Mouse (Mus musculus) C2C12 (cell line): ENCODE results near the gene Cps1. TPM values are rescaled to one million over a fixed set of nuclear protein-coding genes. Genes with fewer than 3 reads are reported as not detected.

Experiments used
- H3K27me3 ChIP-seq: one replicate; pipeline ENCODE4 v1.6.1; 2011; ENCODE audit not compliant: control insufficient read depth, insufficient read depth, insufficient read length
- H3K36me3 ChIP-seq: one replicate; pipeline ENCODE4 v1.6.1; 2011; ENCODE audit not compliant: control insufficient read depth, insufficient read depth
- H3K4me3 ChIP-seq: one replicate; pipeline ENCODE4 v1.5.1; 2011; ENCODE audit warnings: mild to moderate bottlenecking, control low read depth; ENCODE audit not compliant: poor library complexity, insufficient read depth, severe bottlenecking
- H3K79me2 ChIP-seq: one replicate; pipeline ENCODE4 v1.6.1; 2011; ENCODE audit not compliant: control insufficient read depth, insufficient read depth
- H3K79me3 ChIP-seq: one replicate; pipeline ENCODE4 v1.6.1; 2011; ENCODE audit warnings: low read depth, control low read depth
- H3ac ChIP-seq: one replicate; pipeline ENCODE3; 2011; ENCODE audit warnings: low read depth; ENCODE audit not compliant: control insufficient read depth, insufficient read length
- CEBPB ChIP-seq: IDR thresholded peaks from one replicate; pipeline ENCODE4 v1.6.1; 2011; ENCODE audit warnings: low read depth, mild to moderate bottlenecking, control low read depth, moderate library complexity
- CTCF ChIP-seq: IDR thresholded peaks from one replicate; pipeline ENCODE4 v1.5.1; 2011; ENCODE audit not compliant: control insufficient read depth, insufficient read depth, insufficient read length
- FOSL1 ChIP-seq: IDR thresholded peaks from one replicate; pipeline ENCODE4 v1.8.0; 2011; ENCODE audit warnings: mild to moderate bottlenecking, low read length; ENCODE audit not compliant: poor library complexity, insufficient read depth, severe bottlenecking
- MAX ChIP-seq: IDR thresholded peaks from one replicate; pipeline ENCODE4 v1.6.1; 2011; ENCODE audit warnings: mild to moderate bottlenecking, control low read depth
- MYOD1 ChIP-seq: IDR thresholded peaks from one replicate; pipeline ENCODE4 v1.6.1; 2011; ENCODE audit warnings: low read depth; ENCODE audit not compliant: control insufficient read depth, insufficient read length
- MYOG ChIP-seq: IDR thresholded peaks from one replicate; pipeline ENCODE4 v1.6.1; 2011; ENCODE audit not compliant: control insufficient read depth, insufficient read length; ENCODE audit errors: extremely low read depth
- USF1 ChIP-seq: IDR thresholded peaks from one replicate; pipeline ENCODE4 v1.6.1; 2011; ENCODE audit warnings: low read depth, mild to moderate bottlenecking, control low read depth, moderate library complexity
- long read RNA-seq, 2 experiments: library from polyadenylated mRNA; unstranded; transcript quantifications; one replicate each; pipeline ENCODE4 v2.0.0; 2019 to 2020
- polyA plus RNA-seq: library from polyadenylated mRNA; unstranded; fragments of >200 nt; fragmentation: generic; extraction: Trizol; gene quantifications from one replicate; pipeline ENCODE4 v1.2.1, GENCODE M21; 2012; ENCODE audit warnings: missing spikeins

Cps1 gene
- polyA plus RNA-seq, result 0.01 TPM
- long read RNA-seq, experiment 1, result 0 reads
- long read RNA-seq, experiment 2, result 0 reads

DNA sequence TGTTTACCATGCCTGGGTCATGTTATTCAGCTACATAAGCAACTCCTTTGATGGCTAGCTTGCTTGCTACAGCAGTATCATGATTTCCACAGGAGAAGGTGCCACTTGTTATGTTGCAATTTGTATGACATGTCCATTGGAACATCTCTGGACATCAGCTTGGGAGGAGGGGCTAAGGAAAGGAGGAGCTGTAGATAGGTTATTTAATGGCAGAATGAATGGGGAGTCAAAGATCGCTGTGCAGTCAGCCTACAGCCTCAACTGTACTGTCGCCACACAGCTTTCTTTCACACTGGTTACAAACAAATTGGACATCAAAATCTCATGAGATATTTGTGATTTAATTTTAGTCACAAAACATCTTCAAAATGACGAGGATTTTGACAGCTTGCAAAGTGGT is at the start of gene Cps1:
Gene Cps1, plus strand, starts transcription at position 230 of the 400 bp plus-strand sequence.
- H3K79me3 ChIP-seq, result no peaks in the 10 kb centered on the region
- no peak within 1 kb of the TSS for H3ac ChIP-seq
- no peak within 1 kb of the TSS for H3K4me3 ChIP-seq
- no peaks in the 10 kb centered on the region for H3K36me3 ChIP-seq
- H3K27me3 ChIP-seq, result no peaks in the 10 kb centered on the region
- TF ChIP-seq FOSL1, result no peak
- no peak for TF ChIP-seq MAX
- no peak for TF ChIP-seq CTCF
- TF ChIP-seq USF1, result no peak
- TF ChIP-seq MYOG, result no peak
- H3K79me2 ChIP-seq, result no peaks in the 10 kb centered on the region

DNA sequence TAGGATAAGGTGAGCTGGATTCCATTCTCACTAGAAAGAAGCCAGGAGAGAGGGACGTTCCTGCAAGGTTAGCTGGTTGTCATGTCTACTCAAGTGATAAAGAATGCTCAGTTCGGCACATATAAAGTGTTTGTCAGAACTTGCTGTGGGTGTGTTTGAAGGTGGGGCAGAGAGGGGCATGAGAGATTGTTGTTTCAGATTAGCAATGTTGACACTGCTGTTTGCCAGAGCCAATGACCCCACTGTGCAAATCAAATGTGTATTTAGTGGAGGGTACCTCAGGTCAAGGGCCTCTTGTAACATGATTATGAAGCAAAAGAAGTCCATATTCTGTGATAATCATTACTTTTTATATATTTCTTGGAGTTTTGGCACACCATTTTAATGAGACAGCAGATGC is 45.1 kb upstream of the Cps1 start:
- H3K4me3 ChIP-seq, result no peak overlapping the region
- no peak overlapping the region for H3ac ChIP-seq
- H3K79me3 ChIP-seq, result no peaks in the 10 kb centered on the region
- H3K79me2 ChIP-seq, result no peaks in the 10 kb centered on the region
- no peak for TF ChIP-seq USF1
- TF ChIP-seq MYOG, result no peak
- TF ChIP-seq MAX, result no peak
- no peak for TF ChIP-seq CTCF
- no peak for TF ChIP-seq FOSL1
- TF ChIP-seq MYOD1, result no peak
- TF ChIP-seq CEBPB, result no peak
- H3K36me3 ChIP-seq, result no peaks in the 10 kb centered on the region
- no peaks in the 10 kb centered on the region for H3K27me3 ChIP-seq

DNA sequence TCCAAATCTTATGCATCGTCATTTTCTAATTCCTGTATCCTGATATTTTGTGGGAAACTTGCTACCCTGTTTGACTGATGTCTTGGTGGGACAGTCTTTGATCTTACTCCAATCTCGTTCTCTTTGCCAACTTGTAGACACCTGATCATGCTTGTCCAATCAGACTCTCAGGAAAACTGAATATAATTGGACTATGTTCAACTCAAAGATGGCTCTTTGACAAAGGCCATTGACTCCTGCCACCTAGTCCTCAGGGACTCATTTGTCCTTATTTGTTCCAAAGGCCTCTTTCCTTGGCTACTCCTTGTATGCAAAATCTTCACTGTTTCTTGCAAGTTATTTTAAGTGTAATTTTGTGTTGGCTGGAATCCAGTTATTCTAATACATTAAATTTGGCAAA is 44.2 kb upstream of the Cps1 start:
- TF ChIP-seq MYOG (no peak), MAX (no peak), FOSL1 (no peak), USF1 (no peak), CEBPB (no peak), MYOD1 (no peak), CTCF (no peak)
- Histone ChIP-seq H3K79me3 (no peaks in the 10 kb centered on the region), H3K79me2 (no peaks in the 10 kb centered on the region), H3K27me3 (no peaks in the 10 kb centered on the region), H3ac (no peak overlapping the region), H3K4me3 (no peak overlapping the region), H3K36me3 (no peaks in the 10 kb centered on the region)

DNA sequence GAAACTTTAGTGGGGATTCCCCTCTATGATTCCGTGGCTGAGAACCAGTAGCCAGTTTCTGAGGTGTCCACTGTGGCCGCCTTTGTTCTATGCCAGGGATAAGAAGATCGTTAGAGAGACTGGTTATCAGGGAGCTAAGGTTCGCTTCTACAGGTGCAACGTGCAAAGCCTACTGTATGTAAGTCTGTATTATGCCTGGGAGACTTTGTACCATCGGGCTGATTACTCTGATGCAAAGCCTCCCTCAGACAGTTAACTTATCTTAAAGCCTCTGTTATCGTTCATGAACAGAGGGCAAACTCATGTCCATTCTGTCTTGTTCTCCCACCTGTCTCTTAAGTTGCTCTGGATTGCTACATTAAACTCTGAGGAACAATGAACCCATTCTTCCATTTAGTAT is 43.7 kb upstream of the Cps1 start:
- Histone ChIP-seq H3ac (no peak overlapping the region), H3K36me3 (no peaks in the 10 kb centered on the region), H3K79me3 (no peaks in the 10 kb centered on the region), H3K27me3 (no peaks in the 10 kb centered on the region), H3K4me3 (no peak overlapping the region), H3K79me2 (no peaks in the 10 kb centered on the region)
- no peak for TF ChIP-seq FOSL1

DNA sequence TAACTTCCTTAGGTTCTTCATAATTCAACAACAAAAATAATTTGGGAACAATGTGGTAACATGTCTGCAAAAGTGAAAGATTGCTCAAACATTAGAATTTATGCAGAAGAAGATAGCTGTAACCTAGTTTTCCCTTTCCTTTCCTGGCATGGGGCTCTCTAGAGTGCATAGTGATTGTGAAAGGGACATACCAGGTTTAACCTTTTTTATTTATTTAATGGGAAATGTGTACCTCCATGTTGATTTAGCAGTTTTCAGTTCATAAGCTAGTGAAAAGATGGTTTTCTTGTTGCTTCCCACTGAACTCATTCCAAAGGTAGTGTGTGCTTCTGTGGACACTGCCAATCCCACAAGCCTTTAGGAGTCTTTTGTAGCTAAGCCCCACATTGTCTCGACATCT is 30.4 kb upstream of the Cps1 start:
- Histone ChIP-seq H3K4me3 (no peak overlapping the region), H3K27me3 (no peaks in the 10 kb centered on the region), H3K79me3 (no peaks in the 10 kb centered on the region), H3K79me2 (no peaks in the 10 kb centered on the region), H3K36me3 (no peaks in the 10 kb centered on the region), H3ac (no peak overlapping the region)
- TF ChIP-seq USF1 (no peak), MYOD1 (no peak), CTCF (no peak), CEBPB (no peak), MAX (no peak), MYOG (no peak), FOSL1 (no peak)

DNA sequence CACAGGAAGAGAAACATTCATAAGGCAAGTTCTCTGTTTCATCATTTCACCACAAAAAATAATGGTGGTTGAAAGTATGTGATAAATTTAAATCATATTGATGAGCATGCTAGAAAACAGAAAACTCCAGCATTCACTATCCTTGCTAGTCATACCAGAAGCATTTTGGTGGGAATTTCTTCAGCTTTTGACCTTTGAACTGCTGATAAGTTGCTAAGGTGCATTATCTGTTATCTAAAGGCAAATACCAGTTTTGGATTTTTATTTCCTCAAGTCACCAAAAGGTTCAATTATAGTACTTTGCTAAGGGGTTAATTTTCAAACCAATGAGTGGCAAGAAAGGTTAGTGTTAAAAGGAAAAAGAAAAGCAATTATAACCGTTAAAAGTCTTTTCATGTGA is 23.6 kb upstream of the Cps1 start:
- H3K36me3 ChIP-seq, result no peaks in the 10 kb centered on the region
- H3K79me3 ChIP-seq, result no peaks in the 10 kb centered on the region
- TF ChIP-seq CEBPB (no peak), MYOD1 (no peak), MAX (no peak), FOSL1 (no peak), CTCF (no peak), MYOG (no peak), USF1 (no peak)
- no peak overlapping the region for H3ac ChIP-seq
- H3K4me3 ChIP-seq, result no peak overlapping the region
- no peaks in the 10 kb centered on the region for H3K79me2 ChIP-seq
- peaks cover 3% of the 10 kb centered on the region for H3K27me3 ChIP-seq
